Comparison of ENCODE assay signal across 9 mouse cellular contexts in genomic region chr9:7913953-7914352, GRCm38 (mm10). TPM values are rescaled to one million over a fixed set of nuclear protein-coding genes. Genes with fewer than 3 reads are reported as not detected.
DNase-seq lines count a peak whose midpoint lies in the region.
"Had no signal": no experiment of that assay in that cellular context is flagged by ENCODE, and none has a peak within 500 bp of the region (broad histone marks: within the 10 kb centered on the region; RNA-seq: fewer than 3 reads in every experiment).

No protein-coding gene starts in this region.

- H3K27ac ChIP-seq in midbrain, embryonic 10.5 days (replicated peaks) = peak overlapping the region; percentile 56; the same call in 1 of the 2 replicates
- H3K27ac ChIP-seq: macrophage had no signal

- 46% methylated on average over 19 of the region's 19 CpGs for WGBS in midbrain, embryonic 10.5 days

- H3K27me3 ChIP-seq in midbrain, embryonic 10.5 days (ENCODE audit: low read depth, poor library complexity, severe bottlenecking) = no peaks in the 10 kb centered on the region

- peak overlapping the region; percentile 47 for H3K4me3 ChIP-seq in midbrain, embryonic 10.5 days

- H3K36me3 ChIP-seq in midbrain, embryonic 10.5 days = no peaks in the 10 kb centered on the region

- H3K4me1 ChIP-seq in midbrain, embryonic 10.5 days = peaks cover 11% of the 10 kb centered on the region

- no peaks in the 10 kb centered on the region for H3K9me3 ChIP-seq in midbrain, embryonic 10.5 days (replicated peaks)

- peak; percentile 29 for DNase-seq in embryo, embryonic 11 days
- DNase-seq in embryo, embryonic 10 days (ENCODE audit: low spot score) = no peak
- DNase-seq in R1 (ENCODE audit: low read depth, low spot score) = peak; percentile 72
- DNase-seq in heart, postnatal 4 days = peak; percentile 11
- no peak for DNase-seq in midbrain, embryonic 10.5 days (ENCODE audit: low spot score)
- no peak for DNase-seq in thymus, postnatal 0 days (ENCODE audit: low spot score)
- no peak for DNase-seq in testis, postnatal 10 days (ENCODE audit: low spot score)
- DNase-seq in layer of hippocampus, adult 8-10 months (ENCODE audit: low spot score in 2 of 2) = no peak

RNA-seq across cellular contexts. Expression of gene Birc3, which starts 41.0 kb away (rescaled TPM):
- 1 to 10 TPM; 7.0 to 8.8 TPM for total RNA-seq in heart, postnatal 4 days (2021)
- 2.7 and 3.4 TPM in 2 replicates for polyA plus RNA-seq in midbrain, embryonic 10.5 days (2016; fragmentation: Nextera tagmentation; extraction: Ambion mirVana)
- 32.9 and 34.4 TPM in 2 replicates for polyA plus RNA-seq in thymus, postnatal 0 days (2015; fragmentation: Nextera tagmentation; extraction: Ambion mirVana)
- 1 to 10 TPM; 2.3 to 5.4 (median 3.6) TPM for total RNA-seq in layer of hippocampus, adult 8-10 months (2022)

Comparison
In these comparisons a context has a peak if more than half of its experiments do, and no peak if none do; other contexts are left out.
1. DNase-seq: peak in embryo, embryonic 11 days (single experiment), R1 (single experiment) and heart, postnatal 4 days (single experiment); none in embryo, embryonic 10 days (single experiment), midbrain, embryonic 10.5 days (single experiment), thymus, postnatal 0 days (single experiment), testis, postnatal 10 days (single experiment) and layer of hippocampus, adult 8-10 months (0 of 2).